Mouse (Mus musculus) T-helper 2 cell (primary cell): ENCODE measurements around the gene Mrpl33.

Experiments used
- in situ Hi-C: fragments of 300-600 bp; cut with MboI, MseI; formaldehyde crosslinking; loops from one replicate; pipeline ENCODE4 v1.15.1; 2025; ENCODE audit warnings: high pct_unique_total_duplicates

Gene Mrpl33

DNA sequence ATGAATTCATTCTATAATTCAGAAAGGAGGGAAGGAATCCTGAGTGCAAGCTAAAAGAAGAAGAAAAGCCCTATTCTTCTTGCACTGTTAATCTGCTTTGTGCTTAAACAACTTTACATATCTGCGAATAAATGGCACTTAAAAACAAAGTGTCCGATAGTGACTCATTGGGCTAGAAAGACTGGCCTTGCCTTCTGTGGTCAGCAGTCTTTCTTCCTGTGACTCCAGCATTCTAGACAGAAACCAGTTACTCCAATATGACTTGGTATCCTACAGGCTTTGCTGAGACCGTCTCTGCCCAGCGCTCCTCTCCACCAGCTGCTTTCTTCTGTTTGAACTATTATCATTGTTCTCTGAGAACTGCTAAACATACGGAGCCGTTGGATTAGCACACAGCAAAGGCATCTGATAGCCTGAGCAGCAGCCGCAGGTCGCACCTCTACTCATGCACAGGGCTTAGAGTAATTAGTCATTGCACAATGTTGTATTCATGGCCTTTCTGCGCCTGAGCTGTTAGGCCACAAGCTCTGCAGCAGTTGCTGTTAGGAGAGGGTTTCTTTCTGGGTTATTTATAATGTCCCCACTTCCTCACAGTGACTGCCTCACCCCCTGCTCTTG lies 40.0 kb downstream of the Mrpl33 start:
- in situ Hi-C loops, result no loop called here

DNA sequence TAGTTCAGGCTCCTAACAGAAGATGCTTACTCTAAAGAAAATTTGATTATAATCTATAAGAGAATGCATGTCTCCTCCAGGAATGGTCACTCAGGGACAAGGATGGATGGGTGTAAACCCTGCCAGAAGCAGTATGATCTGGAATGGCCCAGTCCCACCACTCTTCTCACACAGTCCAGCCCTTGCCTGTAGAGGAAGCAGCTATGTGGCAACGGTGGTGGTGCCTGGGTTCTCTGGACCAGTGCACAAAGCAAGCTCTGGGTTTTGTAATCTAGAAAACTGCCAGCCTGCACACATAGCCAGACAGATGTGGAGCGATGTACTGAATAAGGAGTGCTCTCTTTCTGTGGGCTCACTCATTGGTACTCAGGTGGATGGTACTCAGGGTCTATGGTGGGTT lies 43.8 kb downstream of the Mrpl33 start:
- in situ Hi-C loops, result no loop called here

DNA sequence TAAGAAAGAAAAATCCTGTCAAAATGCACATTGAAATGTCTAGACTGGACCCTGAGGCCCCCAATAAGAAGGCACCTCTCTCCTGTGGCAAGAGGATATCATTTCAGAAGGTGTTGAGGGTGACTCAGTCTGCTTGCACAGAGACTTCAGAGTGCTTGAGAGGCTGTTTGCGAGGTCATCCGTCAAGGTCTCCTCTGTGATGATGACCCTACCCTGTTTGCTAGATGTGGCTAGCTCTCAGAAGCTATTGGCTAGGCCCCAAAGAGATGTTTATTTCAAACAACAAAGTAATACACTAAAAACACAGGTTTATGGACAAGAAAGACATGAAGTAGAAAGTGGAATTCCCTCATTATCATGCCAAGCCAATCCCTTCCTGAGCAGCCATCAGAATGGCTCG lies 45.6 kb downstream of the Mrpl33 start:
- in situ Hi-C loops, result no loop called here

DNA sequence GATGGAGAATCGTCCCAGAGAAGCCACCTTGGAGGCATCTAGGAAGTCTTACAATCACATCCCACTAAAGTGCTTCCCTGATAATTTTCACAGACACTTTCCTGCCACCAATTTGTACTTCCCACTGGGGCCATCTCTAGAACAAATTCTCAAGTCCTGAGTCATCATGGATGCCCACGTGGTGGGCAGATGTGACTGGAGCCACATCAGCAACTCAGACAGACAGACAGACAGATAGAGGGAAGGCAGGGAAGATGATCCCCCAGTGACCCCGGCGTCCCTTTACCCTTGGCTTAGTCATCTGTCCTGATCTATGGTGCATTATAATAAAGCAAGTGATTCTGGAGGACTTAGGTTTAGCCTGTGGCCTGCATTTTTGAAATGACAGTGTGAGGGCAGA lies 47.5 kb downstream of the Mrpl33 start:
- in situ Hi-C loops, result no loop called here

DNA sequence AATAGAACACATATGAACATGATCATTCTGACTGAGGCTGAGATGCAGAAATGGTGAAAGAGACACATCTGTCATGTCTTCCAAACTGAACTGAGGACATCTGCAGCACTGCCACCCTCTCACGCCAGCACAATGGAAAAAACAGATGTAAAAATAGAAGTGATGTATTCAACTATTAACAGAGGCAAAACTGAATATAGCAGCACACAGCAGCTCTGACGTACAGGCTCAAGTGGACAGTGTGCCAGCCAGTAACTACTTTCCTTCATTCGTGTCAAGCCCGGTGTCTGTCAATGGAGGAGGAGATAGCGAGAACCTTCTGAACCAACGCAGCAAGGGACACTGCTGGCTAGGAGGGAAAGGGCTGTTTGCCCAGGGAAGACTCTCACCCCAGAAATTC lies 48.1 kb downstream of the Mrpl33 start:
- in situ Hi-C loops, result no loop called here

DNA sequence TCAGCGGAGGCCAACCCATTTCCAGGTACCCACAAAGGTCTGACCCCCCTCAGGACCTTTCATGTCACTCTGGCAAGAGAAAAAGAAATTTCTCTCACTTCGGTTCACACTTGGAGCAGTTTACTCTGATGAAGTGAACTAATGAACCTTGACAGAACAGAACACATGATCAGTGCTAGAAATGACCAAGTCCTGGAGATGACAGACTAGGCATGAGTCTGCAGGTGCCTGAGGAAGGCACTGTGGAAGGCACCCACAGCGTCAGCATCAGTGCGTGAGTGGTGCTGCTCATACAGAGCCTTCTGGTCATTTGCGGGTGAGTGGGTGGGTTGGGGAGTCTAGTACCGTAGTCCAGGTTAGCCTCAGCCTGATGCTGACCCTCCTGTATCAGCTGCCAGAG lies 49.1 kb downstream of the Mrpl33 start:
- in situ Hi-C loops, result no loop called here

DNA sequence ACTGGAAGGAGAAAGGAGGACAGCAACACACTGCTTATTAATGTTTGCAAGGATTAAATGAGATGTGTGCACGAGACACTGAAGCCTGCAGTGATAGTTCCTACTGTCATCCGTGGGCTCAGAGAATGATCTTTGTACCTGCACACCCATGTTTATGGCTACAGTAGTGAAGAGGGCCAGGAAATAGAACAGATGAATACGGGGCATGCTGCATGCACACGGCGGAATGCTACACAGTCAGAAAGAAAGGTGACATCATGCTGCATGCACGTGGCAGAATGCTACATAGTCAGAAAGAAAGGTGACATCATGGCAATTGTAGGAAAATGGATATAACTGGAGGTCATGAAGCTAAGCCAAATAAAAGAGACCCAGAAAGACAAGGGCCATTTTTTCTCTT lies 49.8 kb downstream of the Mrpl33 start:
- in situ Hi-C loops, result no loop called here

DNA sequence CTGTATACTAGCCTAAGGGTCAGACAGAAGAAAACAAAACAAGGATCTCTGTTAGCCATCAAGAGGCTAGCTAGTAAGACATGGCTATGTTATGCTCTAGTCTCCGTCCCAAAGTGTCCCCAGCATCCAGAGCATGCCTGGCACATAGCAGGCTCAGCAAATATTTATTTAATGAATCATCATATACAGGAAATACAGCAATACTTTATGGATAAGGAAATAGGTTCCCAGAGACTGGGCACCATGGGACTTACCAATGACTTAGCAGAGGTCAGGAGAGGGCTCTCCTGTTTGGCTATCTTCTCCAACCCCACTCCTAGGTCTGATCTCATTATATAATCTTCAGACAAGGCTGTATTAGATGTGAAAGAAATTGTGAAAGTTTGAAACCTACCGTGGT lies 50.6 kb downstream of the Mrpl33 start:
- in situ Hi-C loops, result no loop called here

DNA sequence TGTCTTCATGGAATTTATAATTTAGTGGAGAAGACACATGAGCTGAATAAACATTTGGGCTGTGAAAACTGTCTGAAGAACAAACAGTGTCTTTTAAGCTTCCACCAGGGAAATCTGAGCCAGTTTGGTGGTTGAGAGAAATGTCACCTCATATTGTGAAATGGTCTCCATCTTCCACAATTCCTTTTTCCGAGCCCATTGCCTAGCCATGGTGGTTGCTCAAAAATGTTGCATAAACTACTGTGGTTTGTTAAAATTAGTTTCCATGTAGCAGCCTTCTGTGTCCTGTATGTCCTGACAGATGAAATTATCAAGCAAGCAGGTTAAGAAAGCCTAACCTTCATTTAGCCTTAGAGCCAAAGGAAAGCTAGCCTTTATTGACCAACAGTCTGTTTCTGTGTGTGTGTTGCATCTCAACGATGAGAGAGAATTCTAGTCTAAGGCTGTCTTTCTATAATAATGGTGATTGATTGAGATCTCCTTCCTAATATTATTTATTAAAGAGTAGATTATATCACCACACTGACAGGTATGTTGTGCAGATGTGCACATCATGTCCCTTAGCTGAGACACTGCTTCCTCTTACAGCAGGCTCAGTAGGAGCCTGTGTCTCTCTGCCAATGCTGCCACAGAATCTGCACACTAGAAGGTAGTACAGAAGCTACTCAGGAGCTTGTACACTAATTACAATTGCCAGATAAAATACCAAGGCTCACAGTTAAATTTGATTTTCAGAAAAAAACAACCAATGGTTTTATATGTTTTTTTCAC lies 54.0 kb downstream of the Mrpl33 start:
- in situ Hi-C loops, result no loop called here

DNA sequence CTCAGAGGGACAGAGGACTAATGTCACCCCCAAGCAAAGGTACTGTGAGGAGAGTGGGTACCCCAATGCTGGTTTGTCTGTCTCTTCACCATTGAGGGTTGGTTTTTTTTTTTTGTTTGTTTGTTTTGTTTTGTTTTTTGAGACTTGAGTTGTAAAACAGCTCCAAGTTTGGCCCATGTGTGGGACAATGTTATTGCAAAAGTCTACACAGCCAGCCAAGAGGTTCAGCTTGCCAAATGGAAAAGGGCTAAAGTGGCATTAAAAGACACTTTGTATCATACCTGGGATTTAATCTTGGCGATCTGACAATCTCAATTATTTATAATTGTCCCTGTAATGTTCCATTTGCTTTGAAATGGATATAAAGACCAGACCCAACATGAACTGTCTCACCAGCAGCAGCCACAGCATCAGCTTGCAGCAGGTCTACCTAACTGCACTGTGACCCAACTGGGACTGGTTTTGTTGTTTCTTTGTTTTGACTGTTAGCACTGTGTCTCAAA lies 59.0 kb downstream of the Mrpl33 start:
- in situ Hi-C loops, result no loop called here

DNA sequence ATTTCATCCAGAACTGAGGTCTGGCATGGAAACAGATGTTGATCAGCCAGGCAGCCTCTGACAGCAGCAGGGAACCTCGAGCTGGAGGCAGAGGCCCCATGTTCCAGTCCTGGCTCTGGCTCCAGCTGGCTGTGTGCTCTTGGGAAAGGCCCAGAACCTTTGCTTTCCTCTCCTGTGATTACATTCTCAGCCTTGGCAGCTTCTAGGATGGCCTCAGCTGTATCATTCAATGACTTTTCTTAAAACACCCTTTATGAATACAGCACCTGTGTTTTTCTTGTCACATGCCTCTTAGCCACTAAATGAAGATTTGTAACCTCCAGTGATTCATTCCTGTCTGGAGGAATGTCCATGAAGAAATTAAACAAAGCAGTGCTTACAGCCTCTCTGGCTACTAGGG lies 69.4 kb downstream of the Mrpl33 start:
- in situ Hi-C loops, result no loop called here

DNA sequence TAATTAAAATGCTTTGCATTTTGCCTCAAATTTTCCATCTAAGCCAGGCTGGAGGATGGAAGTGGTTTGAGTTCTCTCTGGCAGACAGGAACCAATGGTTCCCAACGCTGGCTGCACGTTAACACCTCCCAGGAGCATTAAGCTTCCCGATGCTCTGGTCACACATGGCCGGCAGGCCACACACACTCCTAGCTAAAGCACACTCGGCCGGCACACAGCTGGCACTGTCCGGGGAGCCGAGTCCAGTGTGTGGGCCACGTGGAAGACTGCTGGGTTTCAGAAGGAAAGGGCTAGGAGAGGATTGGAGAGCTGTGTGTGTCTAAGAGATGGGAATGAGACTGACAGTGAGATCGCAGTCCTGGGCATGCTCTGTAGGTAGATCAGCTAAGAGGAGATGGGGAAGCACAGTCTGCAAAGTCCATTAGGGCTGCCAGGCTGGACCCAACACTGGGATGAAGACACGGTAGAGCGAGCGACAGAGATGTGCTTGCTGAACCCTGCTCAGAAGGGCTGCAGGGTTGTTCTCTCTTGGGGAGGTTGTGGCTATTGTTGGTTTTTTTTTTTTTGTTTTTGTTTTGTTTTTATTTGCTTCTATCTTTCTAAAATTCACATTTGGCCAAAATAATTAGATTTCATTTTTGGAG lies 71.7 kb downstream of the Mrpl33 start:
- in situ Hi-C loops, result no loop called here

DNA sequence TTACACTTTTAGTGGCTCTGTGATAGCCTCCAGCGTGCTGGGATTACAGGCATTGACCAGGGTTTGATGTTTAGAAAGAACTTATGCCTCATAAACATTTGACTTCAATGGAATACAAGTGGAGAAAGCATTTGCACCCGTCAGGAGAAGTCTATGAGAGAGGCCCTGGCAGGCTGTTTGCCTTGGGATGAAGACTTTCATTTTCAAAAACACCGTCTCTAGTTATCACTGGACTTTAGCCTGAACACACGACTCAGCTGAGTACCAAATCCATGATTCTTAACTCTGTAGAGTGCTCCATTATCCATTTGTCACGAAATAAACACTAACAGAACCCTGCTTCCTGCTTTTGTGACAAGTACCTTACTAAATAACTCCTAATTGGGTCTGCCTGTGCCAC lies 73.2 kb downstream of the Mrpl33 start:
- in situ Hi-C loops, result no loop called here

DNA sequence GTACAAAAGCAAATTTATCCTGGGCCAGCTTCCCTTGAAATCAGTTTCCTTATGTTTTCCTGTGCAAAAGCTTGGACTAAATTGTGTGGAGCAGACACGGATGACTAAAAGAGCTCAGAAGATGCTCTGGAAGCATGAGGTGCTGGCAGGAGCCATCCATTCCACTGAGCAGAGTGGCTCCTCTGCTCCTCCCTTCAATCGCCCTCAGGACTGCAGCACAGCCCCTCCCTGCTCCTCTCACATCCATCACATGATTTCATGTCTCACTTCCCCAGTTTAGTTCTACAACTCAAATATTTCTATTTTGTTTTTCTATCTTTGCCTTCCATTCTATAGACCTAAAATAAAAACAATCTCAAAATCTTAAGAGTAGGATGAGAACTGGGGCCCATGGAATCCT lies 74.4 kb downstream of the Mrpl33 start:
- in situ Hi-C loops, result no loop called here

DNA sequence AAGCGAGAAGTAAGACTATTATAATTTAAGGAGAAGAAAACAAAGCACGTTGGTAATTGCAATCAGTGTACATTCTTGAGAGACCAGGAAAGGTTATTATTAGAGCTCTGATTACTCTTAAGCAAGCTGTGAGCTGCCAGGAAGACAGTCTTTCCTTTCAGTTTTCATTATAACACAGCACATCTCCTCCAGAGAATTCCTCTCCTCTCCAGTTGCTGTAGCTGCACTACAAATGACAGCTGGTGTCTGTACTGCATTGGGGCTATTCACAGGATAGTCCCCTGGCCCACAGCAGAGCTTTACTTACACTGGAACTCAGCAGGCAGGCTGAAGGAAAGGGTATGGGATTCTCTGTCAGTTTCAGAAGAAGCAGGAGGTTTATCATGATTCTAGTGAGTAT lies 76.7 kb downstream of the Mrpl33 start:
- in situ Hi-C loops, result no loop called here

DNA sequence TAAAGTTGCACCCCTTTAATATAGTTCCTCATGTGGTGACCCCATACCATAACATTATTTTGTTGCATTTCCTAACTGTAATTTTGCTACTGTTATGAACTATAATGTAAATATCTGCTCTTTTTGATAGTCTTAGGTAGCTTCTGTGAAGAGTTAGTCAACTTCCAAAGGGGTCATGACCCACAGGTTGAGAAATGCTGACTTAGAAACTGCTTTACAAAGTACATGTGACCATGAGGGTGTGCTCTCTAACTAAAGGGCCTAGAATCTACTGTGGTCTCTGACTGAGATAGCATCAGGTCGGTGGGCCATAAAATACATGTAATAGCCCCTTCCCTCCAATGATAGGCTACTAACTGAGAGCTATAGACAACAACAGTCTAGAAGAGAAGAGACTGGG lies 81.3 kb downstream of the Mrpl33 start:
- in situ Hi-C loops, result no loop called here

DNA sequence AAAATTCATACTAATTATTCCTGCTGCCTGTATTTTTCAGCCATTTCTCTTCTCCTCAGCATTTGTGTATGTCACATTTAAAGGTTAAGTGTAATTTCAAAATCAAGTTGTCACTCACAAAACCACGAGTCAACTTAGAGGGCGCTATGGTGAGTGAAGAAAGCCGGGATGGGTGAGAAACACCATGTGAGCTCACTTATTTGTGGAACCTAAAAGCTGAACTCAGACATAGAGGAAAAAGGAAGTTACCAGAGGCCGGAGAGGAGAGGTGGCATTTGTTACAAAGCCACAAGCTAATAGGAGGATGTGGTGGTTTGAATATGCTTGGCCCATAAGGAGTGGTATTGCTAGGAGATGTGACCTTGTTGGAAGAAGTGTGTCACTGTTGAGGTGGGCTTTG lies 83.4 kb downstream of the Mrpl33 start:
- in situ Hi-C loops, result no loop called here

DNA sequence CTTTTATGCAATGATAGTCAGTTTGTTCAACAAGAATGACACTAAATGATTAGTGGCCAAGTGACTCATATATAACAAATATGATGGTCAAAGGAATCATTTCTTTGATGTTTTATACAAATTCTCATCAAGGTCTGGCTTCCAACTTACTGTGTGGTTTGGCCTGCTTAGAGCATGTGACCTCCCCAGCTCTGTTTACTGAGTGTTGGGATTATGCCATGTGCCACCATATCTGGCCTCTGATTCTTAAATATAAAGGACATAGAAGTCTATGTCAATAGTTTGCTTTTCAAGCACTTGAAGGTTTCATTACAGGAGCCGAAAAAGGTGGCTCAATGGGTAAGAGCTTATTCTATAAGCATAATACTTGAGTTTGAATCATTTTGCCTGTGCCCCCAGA lies 85.6 kb downstream of the Mrpl33 start:
- in situ Hi-C loops, result no loop called here

DNA sequence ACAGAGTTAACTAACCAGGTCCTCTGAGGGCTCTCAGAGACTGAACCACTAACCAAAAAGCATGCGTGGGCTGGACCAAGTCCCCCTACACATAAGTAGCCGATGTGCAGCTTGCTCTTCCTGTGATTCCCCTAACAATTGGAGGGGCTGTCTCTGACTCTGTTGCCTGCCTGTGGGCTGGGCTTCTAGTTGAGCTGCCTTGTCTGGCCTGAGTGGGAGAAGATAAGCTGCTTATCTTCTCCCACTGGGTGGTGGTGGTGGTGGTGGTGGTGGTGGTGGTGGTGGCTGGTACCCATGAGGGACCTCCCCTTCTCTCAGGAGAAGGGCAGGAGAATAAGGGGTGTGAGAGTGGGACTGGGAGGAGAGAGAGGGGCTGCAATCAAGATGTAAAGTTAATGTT lies 89.3 kb downstream of the Mrpl33 start:
- in situ Hi-C loops, result no loop called here

DNA sequence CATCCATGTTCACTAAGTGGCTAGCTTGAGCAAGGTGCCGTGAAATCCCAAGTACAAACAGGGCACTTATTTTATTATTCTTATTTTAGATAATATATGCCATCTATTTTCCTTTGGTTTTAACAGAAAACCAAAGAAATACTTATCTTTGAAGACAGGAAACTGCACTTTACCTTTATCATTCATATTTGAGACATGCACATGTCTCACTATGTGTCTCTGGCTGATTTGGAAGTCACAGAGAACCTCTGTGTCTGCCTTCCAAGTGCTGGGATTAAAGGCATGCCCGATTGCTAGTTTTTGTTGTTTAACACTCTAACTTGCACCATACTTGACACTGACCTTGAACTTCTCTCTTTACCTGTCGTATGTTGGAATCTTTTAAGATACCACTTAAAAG lies 91.2 kb downstream of the Mrpl33 start:
- in situ Hi-C loops, result no loop called here

DNA sequence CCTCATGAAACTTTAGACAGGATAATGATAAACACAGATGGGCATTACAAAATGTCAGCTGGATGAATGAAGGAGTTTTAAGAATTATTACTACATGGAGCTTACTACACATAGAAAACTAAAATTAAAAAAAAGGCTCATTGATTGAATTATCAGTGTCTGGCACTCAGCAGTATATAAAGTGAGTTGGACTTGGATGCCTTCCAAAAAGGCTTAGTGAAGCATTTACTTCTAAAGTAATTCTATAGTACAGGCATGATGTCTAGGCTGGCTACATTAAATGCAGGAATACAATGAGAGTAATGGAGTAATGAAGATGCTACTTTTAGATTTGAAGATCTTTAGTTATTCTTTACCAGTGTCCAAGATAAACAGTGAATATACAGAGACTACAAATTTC lies 96.5 kb downstream of the Mrpl33 start:
- in situ Hi-C loops, result loop anchor here (10.0 kb wide), 2 partner anchors 118 to 442 kb away; partner anchors contain the start of gene Fosl2

DNA sequence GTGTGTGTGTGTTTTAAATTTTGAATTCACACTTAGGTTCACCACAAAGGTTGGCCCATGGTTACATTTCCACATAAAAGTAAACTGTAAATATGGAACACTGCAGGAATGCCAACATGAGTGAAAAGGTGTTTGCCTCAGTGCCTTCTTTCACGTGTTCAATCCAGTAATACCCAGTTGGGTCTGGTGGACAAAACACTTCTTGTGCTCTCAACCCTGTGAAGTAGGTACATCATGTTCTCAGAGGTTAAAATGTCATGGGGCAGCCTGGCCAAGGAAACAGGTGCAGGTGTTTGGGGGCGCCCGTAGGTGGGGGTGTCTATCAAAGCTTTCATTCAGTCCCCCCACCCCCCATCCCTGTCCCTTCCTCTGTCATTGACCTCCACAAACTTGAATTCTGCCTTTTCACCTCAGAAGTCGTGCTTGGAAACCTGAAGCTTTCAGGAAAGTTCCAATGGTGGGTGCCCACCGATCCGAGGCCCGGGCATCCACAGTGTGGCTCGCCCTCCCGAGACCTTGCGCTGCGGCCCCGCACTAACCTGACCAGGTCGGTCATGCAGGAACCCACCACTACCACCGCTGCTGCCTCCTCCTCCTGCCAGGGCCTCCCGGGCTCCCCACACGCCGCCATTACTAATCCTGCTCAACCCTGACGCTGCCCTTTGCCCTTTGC lies 100.4 kb downstream of the Mrpl33 start, which contains the start of gene Rbks:
TSS of gene Rbks (minus strand) at position 657 of the 673 bp plus-strand sequence.
- in situ Hi-C loops, result loop anchor here (10.0 kb wide), 2 partner anchors 122 to 438 kb away; partner anchors contain the start of gene Fosl2
